Mouse (Mus musculus): ENCODE measurements around the gene Cic. TPM values are rescaled to one million over a fixed set of nuclear protein-coding genes. Genes with fewer than 3 reads are reported as not detected.
A peak's percentile ranks its signal among the peaks of the same experiment; 100 is the strongest.

The Cic gene
- total RNA-seq (2017) = 39.1 and 39.4 TPM in 2 replicates

DNA sequence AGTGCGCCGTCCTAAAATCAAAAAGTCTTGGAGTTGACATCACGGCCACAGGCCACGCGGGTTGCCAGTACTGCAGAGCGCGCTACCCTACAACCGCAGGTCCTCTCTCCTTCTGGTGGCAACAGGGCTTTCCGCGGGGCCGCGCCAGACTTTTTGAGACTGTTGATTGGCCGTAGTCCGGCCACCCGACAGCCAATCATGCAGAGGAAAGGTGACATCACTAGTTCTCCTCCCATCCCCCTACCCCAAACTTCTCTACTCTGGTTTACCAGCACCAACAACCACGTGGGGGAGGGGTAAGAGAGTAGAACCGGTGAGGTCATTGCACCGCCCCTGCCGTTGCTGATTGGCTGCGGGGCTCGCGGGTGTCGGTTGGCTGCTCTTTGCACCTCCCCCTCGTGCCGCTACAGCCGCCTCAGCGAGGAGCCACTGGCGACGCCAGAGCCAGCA is at the start of gene Cic:
TSS of gene Cic (plus strand) at position 404 of the 450 bp plus-strand sequence.
- peak; percentile 67 to 74 for ATAC-seq (replicated peaks in 1 of 2; ENCODE audit: insufficient read depth in 1 of 2, low FRiP score in 2 of 2, low TSS enrichment in 1 of 2, low read depth in 1 of 2, poor library complexity in 2 of 2, severe bottlenecking in 2 of 2)

DNA sequence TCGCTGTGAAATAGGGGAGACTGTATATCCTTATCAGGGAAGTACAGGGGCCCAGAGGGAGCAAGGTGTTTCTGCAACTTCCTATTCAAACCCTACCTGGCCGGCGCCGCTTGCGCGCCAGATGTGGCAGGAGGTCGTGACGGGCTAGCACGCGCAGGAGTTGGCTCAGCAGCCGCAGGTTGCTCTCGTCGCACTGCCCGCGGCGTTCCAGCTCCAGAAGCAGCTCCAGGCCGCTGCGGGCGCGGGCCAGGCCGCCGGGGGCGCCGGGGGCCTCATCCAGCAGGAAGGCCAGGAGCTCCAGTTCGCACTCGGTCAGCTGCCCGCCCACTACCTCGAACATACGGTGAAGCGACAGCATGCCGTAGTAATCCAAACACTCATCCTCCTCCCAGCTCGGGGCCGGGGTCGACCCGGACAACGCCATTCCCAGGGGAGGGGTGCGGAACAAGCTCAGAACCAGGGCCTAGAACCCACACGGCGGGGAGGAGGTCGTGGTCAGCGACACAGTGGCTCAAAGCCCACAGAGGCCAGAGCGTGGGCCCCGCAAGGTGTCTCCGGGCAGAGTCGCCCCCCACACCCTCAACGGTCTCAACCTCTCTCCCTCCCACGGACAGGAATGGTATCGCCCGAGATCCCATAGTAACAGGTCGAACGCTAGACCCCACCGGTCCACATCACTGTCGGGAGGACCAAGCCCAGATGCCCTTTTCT is 48.6 kb upstream of the Cic start:
- ATAC-seq (replicated peaks in 1 of 2; ENCODE audit: insufficient read depth in 1 of 2, low FRiP score in 2 of 2, low TSS enrichment in 1 of 2, low read depth in 1 of 2, poor library complexity in 2 of 2, severe bottlenecking in 2 of 2) = peak; percentile 26 to 29; a peak in 3 of 4 replicates

DNA sequence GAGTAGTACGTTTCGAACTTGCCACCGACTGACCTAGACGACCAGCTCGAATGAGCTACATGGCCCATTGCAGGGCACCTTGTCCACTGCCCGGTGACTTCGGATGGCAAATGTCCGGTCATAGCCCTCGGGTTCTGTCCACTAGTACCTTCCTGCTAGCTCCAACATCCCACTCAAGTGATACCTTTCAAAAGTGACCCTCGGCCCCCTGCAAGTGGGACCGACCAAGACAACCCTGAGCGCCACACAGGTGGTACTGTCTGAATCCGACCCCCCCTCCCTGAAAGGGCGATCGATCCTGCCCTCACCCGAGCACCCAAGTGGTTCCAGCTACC is 48.1 kb upstream of the Cic start:
- no peak for ATAC-seq (replicated peaks in 1 of 2; ENCODE audit: insufficient read depth in 1 of 2, low FRiP score in 2 of 2, low TSS enrichment in 1 of 2, low read depth in 1 of 2, poor library complexity in 2 of 2, severe bottlenecking in 2 of 2)

DNA sequence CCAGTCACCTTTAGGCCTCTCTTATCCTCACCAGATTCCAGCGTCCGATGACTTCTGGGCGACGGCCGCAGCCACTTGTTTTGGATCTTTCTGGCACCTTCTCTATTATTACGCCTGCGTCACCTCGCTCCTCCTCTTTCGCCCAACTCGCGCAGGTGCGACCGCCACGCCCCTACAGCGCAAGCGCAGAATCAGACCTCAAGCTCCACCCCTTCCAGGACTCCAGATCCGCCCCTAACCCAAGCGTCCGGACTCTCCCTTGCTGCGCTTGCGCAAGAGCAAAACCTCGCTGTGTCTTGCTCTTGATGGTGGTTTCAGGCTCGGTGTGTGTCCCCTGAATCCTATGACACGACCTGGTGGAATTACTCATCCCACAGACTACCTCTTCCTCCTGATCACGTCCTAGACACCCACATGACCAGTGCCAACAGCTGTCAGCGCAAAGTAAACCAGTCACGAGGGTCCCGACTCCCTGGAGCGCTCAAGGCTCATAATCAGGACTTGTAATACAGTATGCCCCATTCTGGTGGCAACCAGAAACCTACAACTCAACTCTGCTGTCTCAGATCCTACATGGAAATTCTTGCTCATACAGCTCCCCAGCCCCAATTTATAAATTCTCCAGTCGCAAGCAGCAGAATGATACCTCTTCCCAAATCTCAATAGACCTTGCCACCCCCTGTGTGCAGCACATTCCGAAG is 47.6 kb upstream of the Cic start:
- peak; percentile 70 to 77 for ATAC-seq (replicated peaks in 1 of 2; ENCODE audit: insufficient read depth in 1 of 2, low FRiP score in 2 of 2, low TSS enrichment in 1 of 2, low read depth in 1 of 2, poor library complexity in 2 of 2, severe bottlenecking in 2 of 2)

DNA sequence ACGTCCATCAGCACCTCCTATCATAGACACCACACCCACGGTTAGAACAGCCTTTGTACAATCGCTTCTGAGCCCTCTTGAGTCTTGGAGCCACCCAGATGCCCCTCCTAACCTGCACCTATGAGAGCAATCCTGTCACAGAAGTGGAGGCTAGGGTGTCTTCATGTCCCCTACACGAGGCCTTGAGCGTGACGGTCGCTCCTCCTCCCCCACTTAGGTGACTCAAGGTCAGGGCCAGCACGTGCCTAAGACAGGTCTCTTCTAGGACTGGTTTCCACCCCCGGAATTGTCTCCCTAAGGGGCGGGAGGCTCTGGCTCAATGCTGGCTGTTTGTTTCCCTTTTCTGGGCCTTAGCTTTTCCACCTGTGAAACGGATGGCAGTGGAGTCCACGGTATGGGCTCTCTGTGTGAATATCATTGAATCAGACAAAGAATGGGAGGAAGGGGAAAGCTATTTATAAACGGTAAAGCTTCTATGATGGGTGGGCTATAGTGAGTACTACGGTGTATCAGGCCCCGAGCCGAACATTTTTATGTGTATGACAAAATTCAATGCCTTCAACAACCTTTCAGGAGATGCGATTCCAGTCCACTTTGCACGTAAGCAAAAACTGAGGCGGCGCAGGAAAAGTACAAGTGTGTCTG is 46.9 kb upstream of the Cic start, which contains the start of gene Dedd2:
TSS of gene Dedd2 (minus strand) at position 159 of the 645 bp plus-strand sequence.
- no peak for ATAC-seq (replicated peaks in 1 of 2; ENCODE audit: insufficient read depth in 1 of 2, low FRiP score in 2 of 2, low TSS enrichment in 1 of 2, low read depth in 1 of 2, poor library complexity in 2 of 2, severe bottlenecking in 2 of 2)

DNA sequence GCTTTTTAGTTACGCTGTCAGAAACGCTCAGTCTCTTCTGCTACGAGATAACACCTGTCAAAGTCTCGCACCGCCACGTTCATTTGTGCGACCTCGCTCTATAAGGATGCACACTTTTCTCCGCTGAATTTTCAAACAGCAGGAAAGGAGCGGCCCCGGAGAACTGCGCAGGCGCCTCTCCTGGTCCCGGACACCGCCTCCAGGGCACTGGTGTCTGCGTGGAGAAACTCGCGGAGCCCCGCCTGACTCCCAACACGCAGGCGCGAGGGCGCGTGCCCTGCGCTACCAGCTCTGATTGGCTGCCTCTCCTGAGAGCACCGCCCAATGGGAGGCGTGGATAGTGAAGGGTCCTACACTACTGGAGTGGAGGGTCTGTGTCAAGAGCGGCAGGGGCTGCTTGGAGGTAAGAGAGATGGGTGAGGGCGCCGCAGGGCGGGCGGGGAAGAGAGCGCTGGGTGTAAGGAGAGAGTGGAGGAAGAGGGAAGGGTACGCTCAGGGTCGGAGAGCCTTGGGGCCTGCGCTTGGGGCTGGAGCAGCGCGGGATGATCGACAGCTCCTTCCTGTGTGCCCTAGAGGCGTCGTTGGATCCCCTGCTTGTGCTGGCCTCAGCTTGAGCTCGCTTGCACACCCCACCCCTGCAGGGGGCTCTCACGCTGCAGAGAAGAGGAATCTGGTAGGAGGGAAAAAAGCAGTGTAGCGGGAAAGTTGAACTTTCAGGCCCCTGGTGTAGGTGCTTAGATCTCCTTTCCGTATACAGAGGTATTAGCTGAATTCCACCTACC is 46.2 kb upstream of the Cic start, which contains the start of gene Zfp526:
TSS of gene Zfp526 (plus strand) at position 324 of the 782 bp plus-strand sequence.
- peak; percentile 75 to 80 for ATAC-seq (replicated peaks in 1 of 2; ENCODE audit: insufficient read depth in 1 of 2, low FRiP score in 2 of 2, low TSS enrichment in 1 of 2, low read depth in 1 of 2, poor library complexity in 2 of 2, severe bottlenecking in 2 of 2)

DNA sequence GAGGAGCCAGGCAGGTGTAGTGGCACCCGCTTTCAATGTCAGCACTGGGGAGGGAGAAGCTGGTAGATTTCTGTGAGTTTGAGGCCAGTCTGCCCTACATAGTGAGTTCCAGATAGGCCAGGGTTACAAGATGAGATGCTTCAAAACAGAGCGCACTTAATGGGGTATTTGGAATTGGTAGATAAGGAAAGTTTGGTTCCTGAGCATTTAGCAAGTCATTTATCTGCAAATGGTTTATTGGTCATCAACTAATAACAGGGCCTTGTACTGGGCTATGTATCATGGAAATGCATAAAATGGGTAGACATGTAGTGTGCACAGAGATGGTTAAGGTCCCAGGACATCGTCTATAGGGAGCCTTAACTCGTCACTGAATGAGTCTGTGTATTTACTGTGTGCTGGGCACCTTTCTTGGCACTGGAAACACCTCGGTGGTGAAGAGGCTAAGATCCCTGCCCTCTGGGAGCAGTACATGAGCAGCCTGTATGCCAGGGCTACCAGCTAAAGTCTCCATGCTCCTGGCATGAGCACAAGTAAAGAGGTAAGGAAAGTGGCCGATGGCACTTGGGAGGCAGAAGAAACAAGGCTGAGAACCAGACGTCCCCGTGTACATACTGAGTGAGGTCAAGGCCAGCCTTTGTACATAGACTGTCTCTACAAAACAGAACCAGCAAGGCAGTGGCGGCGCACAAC is 45.1 kb upstream of the Cic start:
- no peak for ATAC-seq (replicated peaks in 1 of 2; ENCODE audit: insufficient read depth in 1 of 2, low FRiP score in 2 of 2, low TSS enrichment in 1 of 2, low read depth in 1 of 2, poor library complexity in 2 of 2, severe bottlenecking in 2 of 2)

DNA sequence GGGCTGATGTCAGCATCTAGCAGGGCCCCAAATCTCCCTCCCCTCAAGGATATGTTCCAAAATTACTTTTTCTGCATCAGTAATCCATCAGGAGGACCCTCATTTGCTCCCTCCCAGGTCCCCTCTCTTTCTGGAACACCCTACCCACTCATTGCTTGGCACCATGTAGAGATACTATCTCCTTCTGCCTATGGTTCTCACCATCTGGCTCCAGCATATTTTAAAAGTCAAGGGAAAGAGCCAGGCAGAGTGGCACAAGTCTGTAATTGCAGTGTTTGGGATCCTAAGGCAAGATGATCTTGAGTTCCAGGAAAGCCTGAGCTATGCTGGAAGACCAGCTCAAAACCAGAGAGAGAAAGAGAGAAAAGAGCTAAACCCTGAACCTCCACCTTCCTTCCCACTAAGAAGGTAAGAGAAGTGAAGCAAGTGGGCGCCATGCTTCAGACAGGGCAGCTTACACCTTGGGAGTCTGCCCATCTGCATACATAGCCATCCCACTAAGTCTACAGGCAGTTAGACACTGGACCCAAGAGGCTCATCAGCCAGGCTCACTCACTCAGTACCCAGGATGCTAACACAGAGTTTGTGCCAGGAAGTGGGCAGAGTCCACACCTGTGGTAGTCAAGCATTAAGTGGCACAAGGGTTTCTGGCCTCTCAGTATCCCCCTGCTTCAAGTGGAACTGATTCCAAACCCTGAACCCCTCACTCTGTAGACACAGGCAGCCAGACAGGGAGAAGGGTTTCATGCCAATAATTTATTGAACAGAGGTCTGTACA is 39.8 kb upstream of the Cic start:
- no peak for ATAC-seq (replicated peaks in 1 of 2; ENCODE audit: insufficient read depth in 1 of 2, low FRiP score in 2 of 2, low TSS enrichment in 1 of 2, low read depth in 1 of 2, poor library complexity in 2 of 2, severe bottlenecking in 2 of 2)

DNA sequence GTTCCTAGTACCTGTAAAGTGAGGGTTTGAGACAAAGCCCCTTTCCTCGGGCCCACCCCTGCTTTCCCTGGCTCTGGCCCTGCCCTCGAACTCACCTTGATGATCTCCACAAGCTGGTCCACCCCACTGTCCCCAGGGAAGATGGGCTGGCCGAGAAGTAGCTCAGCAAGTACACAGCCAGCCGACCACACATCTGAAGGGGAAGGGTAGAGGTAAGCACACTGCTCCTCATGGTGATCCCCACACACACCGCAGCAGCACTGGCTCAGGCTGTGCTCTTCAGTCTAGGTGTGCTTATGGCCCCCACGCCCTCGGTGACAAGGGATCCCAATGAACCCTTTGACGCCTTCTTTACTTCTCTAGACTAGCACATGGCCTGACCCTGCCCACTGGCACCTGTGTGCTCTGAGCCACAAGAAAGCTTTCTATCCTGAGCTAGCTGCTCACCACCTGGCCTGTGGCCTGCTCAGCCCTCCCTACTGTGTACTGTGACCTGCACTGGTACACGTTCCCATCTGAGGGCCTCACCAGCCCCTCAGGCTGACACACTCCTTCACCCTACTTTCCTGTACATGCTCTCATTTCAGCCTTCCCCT is 36.7 kb upstream of the Cic start:
- no peak for ATAC-seq (replicated peaks in 1 of 2; ENCODE audit: insufficient read depth in 1 of 2, low FRiP score in 2 of 2, low TSS enrichment in 1 of 2, low read depth in 1 of 2, poor library complexity in 2 of 2, severe bottlenecking in 2 of 2)

DNA sequence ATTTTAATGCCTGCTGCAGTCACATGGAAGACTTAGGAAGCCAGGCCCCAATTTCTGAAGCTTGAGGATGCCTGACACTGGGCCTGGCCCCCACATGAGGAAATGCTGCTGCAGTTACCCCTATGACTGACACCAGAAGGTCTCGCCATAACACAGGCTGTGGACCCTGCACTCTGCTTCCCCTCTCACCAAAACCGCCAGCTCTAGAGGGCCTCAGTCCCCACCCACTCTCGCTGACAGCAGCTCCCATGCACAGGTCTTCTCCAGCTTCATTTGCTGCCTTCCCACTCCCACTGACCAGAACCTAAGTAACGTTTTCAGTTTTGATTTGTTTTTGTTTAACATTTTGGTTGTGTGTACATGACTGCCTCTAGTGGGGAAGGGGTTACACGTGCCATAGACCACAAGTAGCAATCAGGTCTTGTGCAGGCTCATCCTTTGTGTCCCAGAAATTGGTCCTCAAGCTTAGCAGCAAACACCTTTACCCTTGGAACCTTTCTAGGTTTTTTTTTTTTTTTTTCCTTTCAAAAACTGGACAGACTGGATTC is 35.3 kb upstream of the Cic start:
- no peak for ATAC-seq (replicated peaks in 1 of 2; ENCODE audit: insufficient read depth in 1 of 2, low FRiP score in 2 of 2, low TSS enrichment in 1 of 2, low read depth in 1 of 2, poor library complexity in 2 of 2, severe bottlenecking in 2 of 2)

DNA sequence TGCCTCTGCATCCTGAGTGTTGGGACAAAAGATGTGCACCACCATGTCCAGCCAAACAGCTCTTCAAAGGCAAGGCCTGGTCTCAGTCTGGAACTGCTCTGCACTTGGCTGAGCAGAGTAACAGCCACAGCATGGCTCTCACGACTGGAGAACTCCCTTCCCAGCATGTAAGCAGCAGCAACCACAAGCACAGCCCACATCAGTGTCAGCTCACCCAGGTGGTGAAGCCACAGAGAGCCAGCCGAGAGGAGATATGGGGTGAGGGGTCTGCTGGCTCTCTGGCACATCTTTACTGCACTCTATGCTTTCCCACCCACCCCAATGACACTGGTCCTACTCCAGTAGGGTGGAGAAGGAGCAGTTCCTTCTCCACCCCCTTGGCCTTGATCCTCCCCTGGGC is 34.4 kb upstream of the Cic start:
- ATAC-seq (replicated peaks in 1 of 2; ENCODE audit: insufficient read depth in 1 of 2, low FRiP score in 2 of 2, low TSS enrichment in 1 of 2, low read depth in 1 of 2, poor library complexity in 2 of 2, severe bottlenecking in 2 of 2) = no peak

DNA sequence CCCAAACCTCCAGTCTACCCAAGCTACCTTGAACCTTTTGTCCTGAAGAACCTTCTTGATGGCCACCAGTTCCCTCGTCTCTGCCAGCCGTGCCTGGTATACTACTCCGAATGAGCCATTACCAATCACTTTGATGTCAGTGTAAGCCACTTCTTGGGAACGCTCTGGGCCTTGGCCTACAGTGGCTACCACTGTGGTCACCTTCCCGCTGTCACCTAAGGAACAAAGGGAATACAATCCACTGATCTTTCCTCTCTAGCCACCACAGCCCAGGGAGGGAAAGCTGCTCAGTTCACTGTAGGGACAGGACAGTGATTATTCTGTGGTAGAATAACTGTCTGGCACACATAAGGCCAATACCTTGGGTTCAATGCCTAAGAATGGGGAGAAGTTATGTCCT is 32.0 kb upstream of the Cic start:
- no peak for ATAC-seq (replicated peaks in 1 of 2; ENCODE audit: insufficient read depth in 1 of 2, low FRiP score in 2 of 2, low TSS enrichment in 1 of 2, low read depth in 1 of 2, poor library complexity in 2 of 2, severe bottlenecking in 2 of 2)

DNA sequence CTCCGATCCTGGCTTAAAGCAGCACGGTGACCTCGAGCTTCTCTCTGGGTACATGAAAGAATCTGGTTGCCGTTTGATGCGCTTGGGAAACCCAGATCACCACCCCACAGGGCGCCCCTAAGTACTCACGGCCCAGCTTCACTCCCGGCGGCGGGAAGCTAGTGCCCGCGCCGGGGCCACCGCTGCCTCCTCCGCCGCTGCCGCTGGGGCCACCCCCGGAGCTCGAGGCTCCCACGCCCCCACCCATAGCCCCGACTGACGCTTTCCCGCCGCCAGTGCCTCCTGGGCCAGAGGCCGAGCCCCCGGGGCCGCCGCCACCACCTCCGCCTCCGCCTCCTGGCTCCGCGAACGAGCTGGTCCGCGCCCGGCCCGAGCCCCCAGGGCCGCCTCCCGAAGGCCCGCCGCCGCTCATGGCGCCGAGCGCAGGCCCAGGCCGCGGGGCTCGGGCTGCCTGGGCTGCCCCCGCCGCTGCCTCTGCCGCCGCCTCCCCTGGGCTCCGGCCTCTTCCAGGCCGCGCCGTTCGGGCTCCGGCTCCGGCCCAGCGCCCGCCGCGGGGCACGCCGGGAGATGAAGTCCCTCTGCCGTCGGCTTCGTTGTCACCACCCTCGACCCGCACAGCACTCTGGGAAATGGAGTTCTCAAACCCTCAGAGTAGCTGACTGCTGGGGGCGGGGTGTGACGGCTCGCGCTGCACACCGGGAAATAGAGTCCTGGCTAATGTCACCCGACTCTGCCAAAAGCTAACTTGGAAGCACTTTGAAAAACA is 30.1 kb upstream of the Cic start, which contains the start of gene Gsk3a:
TSS of gene Gsk3a (minus strand) at position 603 of the 766 bp plus-strand sequence.
- peak; percentile 77 to 79 for ATAC-seq (replicated peaks in 1 of 2; ENCODE audit: insufficient read depth in 1 of 2, low FRiP score in 2 of 2, low TSS enrichment in 1 of 2, low read depth in 1 of 2, poor library complexity in 2 of 2, severe bottlenecking in 2 of 2)

DNA sequence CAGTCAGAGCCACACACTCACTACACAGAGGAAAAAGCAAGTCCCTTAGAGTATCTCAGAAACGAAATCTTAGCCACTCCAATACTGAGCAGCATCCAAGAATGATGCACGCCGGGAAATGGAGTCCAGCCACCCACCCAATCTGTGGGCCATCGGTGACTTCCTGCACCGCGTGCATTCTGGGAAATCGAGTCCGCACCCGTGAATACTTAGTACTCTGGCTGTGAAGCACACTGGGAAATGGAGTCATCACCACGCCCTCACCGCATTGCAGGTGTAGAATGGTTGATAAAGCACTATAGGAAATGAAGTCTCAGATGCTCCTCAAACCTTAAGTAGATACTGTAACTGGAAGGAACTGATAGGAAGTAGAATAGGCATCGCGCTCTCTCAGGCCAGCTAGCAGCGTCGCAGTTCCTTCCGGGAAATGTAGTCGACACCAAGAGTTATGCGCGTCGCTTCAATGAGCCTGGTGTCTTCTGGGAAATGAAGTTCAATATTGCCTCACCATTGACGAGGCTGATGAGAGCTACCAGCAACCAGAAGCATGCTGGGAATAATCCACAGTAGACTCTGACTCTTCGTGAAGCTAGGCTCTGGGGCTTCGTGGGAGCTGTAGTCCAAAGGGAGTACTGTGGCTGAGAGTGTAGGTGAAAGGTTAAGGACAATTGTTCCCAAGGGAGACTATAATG is 29.3 kb upstream of the Cic start:
- ATAC-seq (replicated peaks in 1 of 2; ENCODE audit: insufficient read depth in 1 of 2, low FRiP score in 2 of 2, low TSS enrichment in 1 of 2, low read depth in 1 of 2, poor library complexity in 2 of 2, severe bottlenecking in 2 of 2) = peak; percentile 81 to 84

Data from hematopoietic stem cell, adult 5-6 weeks (primary cell).